Mouse (Mus musculus) bone marrow macrophage, adult 2 months (primary cell): ENCODE measurements around the gene Zfp110.

ENCODE experiments used
- CTCF ChIP-seq: IDR thresholded peaks from 2 replicates; pipeline ENCODE4 v1.5.1; 2012; ENCODE audit warnings: low read depth, mild to moderate bottlenecking, low read length, moderate library complexity
- POLR2A ChIP-seq: IDR thresholded peaks from 2 replicates; pipeline ENCODE4 v1.6.1; 2012; ENCODE audit warnings: mild to moderate bottlenecking, low read depth, low read length, borderline replicate concordance

GRCm38 (mm10) chr7:12834162-12835120 lies at the start of gene Zfp110:
- no peak for TF ChIP-seq CTCF
- TF ChIP-seq POLR2A = 0 out of 2 replicates have a peak, but pooled peaks have one; percentile 59
